Mouse (Mus musculus) liver, embryonic 15.5 days (tissue): ENCODE data around the gene Zfp446. TPM values are rescaled to one million over a fixed set of nuclear protein-coding genes. Genes with fewer than 3 reads are reported as not detected.
"Not testable (repeated sequence)": the region's sequence is repeated elsewhere in the genome, so short reads cannot be mapped to it uniquely, and the experiment has no call there.

ENCODE experiments used
- ATAC-seq: fragments of 200-750 bp; cut with Nextera tagmentation; 2 replicates; pipeline ENCODE4 v1.8.0; 2017; ENCODE audit warnings: moderate number of reproducible peaks, mild to moderate bottlenecking, moderate library complexity; ENCODE audit not compliant: insufficient read depth
- H3K27ac ChIP-seq: fragments of 300-500 bp; sonication (generic); replicated peaks from 2 replicates; pipeline ENCODE4 v1.5.1; 2015; ENCODE audit warnings: mild to moderate bottlenecking, inconsistent platforms
- H3K27me3 ChIP-seq: fragments of 300-500 bp; sonication (generic); 2 replicates; pipeline ENCODE4 v1.6.1; 2015; ENCODE audit warnings: mild to moderate bottlenecking, inconsistent platforms
- H3K36me3 ChIP-seq: fragments of 300-500 bp; sonication (generic); replicated peaks from 2 replicates; pipeline ENCODE4 v1.6.1; 2015; ENCODE audit warnings: moderate library complexity, mild to moderate bottlenecking, inconsistent platforms
- H3K4me1 ChIP-seq: fragments of 300-500 bp; sonication (generic); replicated peaks from 2 replicates; pipeline ENCODE4 v1.6.1; 2015; ENCODE audit warnings: inconsistent platforms
- H3K4me2 ChIP-seq: fragments of 300-500 bp; sonication (generic); 2 replicates; pipeline ENCODE4 v1.6.1; 2015; ENCODE audit warnings: moderate library complexity, mild to moderate bottlenecking, inconsistent platforms
- H3K4me3 ChIP-seq: fragments of 300-500 bp; sonication (generic); replicated peaks from 2 replicates; pipeline ENCODE4 v1.5.1; 2015; ENCODE audit warnings: mild to moderate bottlenecking, inconsistent platforms
- H3K9ac ChIP-seq: fragments of 300-500 bp; sonication (generic); 2 replicates; pipeline ENCODE4 v1.6.1; 2015; ENCODE audit warnings: moderate library complexity, mild to moderate bottlenecking, inconsistent platforms
- H3K9me3 ChIP-seq: fragments of 300-500 bp; sonication (generic); replicated peaks from 2 replicates; pipeline ENCODE4 v1.6.1; 2016; ENCODE audit warnings: inconsistent platforms
- WGBS: fragments of 180-500 bp; shearing (Covaris S2); methylation state at CpG from one replicate; pipeline ENCODE4 v1.1.7; 2015; ENCODE audit warnings: mixed read lengths; ENCODE audit not compliant: insufficient replicate concordance; 5-methylcytosine and 5-hydroxymethylcytosine counted together
- polyA plus RNA-seq: library from polyadenylated mRNA; unstranded; fragments of >200 nt; fragmentation: Nextera tagmentation; extraction: Ambion mirVana; gene quantifications from 2 replicates; pipeline ENCODE4 v1.2.1, GENCODE M21; 2015

Zfp446 gene
- polyA plus RNA-seq, result 2.2 and 2.6 TPM in 2 replicates

DNA sequence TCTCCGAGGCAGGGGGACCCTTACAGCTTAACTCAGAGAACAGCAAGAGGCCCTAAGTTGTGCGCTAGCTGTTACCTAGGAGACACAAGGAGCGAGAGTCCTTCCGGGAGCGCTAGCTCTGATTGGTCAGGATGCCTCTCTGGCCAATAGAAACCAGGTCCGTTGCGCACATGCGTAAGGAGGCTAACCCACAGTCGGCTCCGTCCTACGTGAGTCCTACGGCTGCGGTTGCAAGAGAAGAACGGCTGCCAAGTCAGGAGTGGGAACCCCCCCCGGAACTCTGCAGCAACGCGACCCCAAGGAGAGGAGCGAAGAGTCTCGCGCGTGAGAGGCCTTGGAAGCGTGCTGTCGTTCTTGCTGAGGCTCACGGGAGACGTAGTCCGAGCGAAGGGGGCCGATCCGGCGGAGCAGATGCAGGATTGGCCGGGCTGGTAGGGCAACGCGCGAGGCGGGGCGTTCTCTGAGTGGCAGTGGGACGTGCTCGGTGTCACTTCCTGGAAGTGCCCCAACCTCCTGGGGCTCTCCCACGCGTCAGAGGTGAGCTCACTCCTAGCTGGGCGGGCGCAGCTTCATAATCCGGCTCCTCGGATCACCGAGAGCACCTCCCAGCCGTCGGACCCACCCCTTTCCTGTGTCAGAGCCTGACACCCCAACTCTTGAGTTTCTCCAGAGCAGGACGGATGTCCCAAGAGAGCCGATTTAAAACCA is at the start of gene Zfp446:
TSS of gene Zfp446 (plus strand) at position 167 of the 708 bp plus-strand sequence.
- WGBS, result under 1% methylated on average over 49 of the region's 49 CpGs
- Histone ChIP-seq H3K9ac (peak within 1 kb of the TSS; percentile 78), H3K36me3 (no peaks in the 10 kb centered on the region), H3K4me1 (peaks cover 28% of the 10 kb centered on the region), H3K27ac (peak within 1 kb of the TSS; percentile 93), H3K4me2 (peak within 1 kb of the TSS; percentile 96), H3K4me3 (peak within 1 kb of the TSS; percentile 67), H3K9me3 (no peaks in the 10 kb centered on the region), H3K27me3 (no peaks in the 10 kb centered on the region)
- ATAC-seq, result peak; percentile 99

DNA sequence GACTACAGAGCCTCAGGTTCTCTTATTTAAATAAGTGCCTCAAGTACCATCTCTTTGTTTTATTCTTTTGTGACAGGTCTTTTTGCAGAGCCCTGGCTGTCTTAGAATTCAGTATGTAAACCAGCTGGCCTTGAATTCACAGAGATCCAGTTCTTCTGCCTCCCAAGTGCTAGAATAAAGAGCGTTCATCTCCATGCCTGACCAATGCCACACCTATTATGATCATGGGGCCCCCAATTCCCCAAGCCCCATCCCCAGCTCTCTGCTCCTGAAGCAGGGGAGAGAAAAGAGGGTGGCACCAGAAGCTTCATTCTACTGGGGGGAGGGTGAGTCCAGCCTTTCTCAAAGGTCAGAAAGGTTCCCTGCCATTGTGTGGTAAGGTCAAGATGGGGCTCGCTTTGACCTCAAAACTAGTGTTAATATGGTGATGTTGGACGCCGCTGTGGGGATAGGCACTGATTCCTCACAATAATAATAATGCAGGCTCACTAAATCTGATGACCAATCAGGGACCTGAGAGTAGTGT is 44.0 kb upstream of the Zfp446 start:
- Histone ChIP-seq H3K4me1 (no peaks in the 10 kb centered on the region), H3K36me3 (no peaks in the 10 kb centered on the region), H3K9ac (no peak overlapping the region), H3K4me2 (no peak overlapping the region), H3K27me3 (peaks cover 7% of the 10 kb centered on the region), H3K27ac (no peak overlapping the region), H3K4me3 (no peak overlapping the region), H3K9me3 (no peaks in the 10 kb centered on the region)
- WGBS, result 72% methylated on average over 4 of the region's 4 CpGs
- no peak for ATAC-seq

DNA sequence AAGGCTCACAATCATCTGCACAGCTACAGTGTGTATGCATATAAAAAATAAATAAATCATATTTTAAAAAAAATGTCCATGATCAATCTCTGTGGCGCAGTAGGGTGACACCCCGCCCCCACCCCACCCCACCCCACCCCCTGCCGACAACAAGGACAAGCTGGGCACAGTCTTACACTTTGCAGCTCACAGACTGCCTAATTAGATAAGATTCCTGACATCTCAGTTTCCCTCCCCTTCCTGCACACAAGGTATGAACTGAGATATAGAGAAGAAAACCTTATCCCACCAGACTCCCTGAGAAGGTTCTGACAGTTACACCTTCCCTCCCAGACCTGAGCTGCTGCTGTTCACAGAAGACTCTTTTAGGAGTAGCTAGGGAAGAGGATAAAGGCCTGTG is 42.8 kb upstream of the Zfp446 start:
- no peak overlapping the region for H3K4me2 ChIP-seq
- no peaks in the 10 kb centered on the region for H3K9me3 ChIP-seq
- H3K27ac ChIP-seq, result no peak overlapping the region
- no peaks in the 10 kb centered on the region for H3K4me1 ChIP-seq
- no peaks in the 10 kb centered on the region for H3K36me3 ChIP-seq
- ATAC-seq, result no peak
- no peaks in the 10 kb centered on the region; the same call in 1 of the 2 replicates for H3K27me3 ChIP-seq
- H3K4me3 ChIP-seq, result no peak overlapping the region
- 32% methylated on average over 3 of the region's 3 CpGs for WGBS
- H3K9ac ChIP-seq, result no peak overlapping the region

- H3K4me3 ChIP-seq, H3K27me3 ChIP-seq, H3K9ac ChIP-seq, H3K4me2 ChIP-seq, H3K27ac ChIP-seq, H3K4me1 ChIP-seq, ATAC-seq, H3K9me3 ChIP-seq, H3K36me3 ChIP-seq: not testable (repeated sequence)
- WGBS, result 67% methylated on average over 4 of the region's 4 CpGs
These were observed 40.3 kb upstream of the Zfp446 start for GRCm38 (mm10) chr7:12937254-12937803.

- Histone ChIP-seq H3K4me1 (no peaks in the 10 kb centered on the region), H3K9ac (no peak overlapping the region), H3K36me3 (no peaks in the 10 kb centered on the region), H3K27ac (no peak overlapping the region), H3K27me3 (no peaks in the 10 kb centered on the region; the same call in 1 of the 2 replicates), H3K9me3 (no peaks in the 10 kb centered on the region), H3K4me2 (no peak overlapping the region), H3K4me3 (no peak overlapping the region)
- WGBS, result 68% methylated on average over 4 of the region's 4 CpGs
- ATAC-seq, result no peak
These were observed 37.0 kb upstream of the Zfp446 start for GRCm38 (mm10) chr7:12940599-12940998.

DNA sequence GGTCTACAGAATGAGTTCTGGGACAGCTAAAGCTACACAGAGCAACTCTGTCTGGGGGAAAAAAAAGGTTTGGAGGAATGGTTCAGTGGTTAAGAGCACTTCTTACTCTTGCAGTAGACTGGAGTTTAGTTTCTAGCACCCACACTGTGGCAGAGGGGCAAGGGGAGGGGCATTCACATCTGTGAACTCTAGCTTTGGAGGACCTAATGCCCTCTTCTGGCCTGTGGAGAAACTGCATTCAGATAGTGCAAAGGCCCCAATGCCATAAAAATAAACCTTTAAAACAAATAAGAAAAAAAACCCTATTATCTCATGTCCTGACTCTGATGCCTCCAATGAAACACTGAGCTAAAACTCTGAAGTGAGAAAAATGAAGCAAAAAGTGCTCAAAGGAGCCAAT is 34.2 kb upstream of the Zfp446 start:
- H3K27me3 ChIP-seq, result no peaks in the 10 kb centered on the region
- ATAC-seq, result no peak
- no peaks in the 10 kb centered on the region for H3K36me3 ChIP-seq
- H3K4me1 ChIP-seq, result peaks cover under 1% of the 10 kb centered on the region; the same call in 1 of the 2 replicates
- no peak overlapping the region for H3K4me2 ChIP-seq
- no peaks in the 10 kb centered on the region for H3K9me3 ChIP-seq
- H3K4me3 ChIP-seq, result no peak overlapping the region
- H3K9ac ChIP-seq, result no peak overlapping the region
- no peak overlapping the region for H3K27ac ChIP-seq

- Histone ChIP-seq H3K9ac (peak overlapping the region; percentile 70), H3K4me2 (peak overlapping the region; percentile 84), H3K9me3 (no peaks in the 10 kb centered on the region), H3K27me3 (no peaks in the 10 kb centered on the region), H3K27ac (peak overlapping the region; percentile 79), H3K4me1 (peaks cover 33% of the 10 kb centered on the region), H3K36me3 (no peaks in the 10 kb centered on the region), H3K4me3 (peak overlapping the region; percentile 66)
- WGBS, result 11% methylated on average over 35 of the region's 35 CpGs
- ATAC-seq, result peak; percentile 97
These were observed 28.4 kb upstream of the Zfp446 start for GRCm38 (mm10) chr7:12949032-12949871.

DNA sequence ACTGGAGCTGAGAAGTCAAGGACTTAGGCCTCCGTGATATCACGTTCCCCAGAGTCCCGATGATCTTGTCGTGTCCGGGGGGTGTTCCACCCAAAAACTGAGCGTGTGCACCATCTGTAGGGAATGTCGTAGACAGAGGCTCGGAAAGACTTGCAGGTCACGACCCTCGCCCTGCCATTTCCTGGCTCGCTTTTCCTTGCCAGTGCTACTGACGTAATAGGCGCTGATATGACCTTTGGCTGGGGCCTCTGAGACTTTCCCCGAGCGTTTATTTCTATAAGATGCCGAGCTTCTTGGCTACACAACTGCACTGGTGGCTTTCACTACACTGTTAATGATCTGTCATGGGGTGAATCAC is 27.8 kb upstream of the Zfp446 start:
- WGBS, result 3% methylated on average over 16 of the region's 16 CpGs
- H3K36me3 ChIP-seq, result no peaks in the 10 kb centered on the region
- H3K27ac ChIP-seq, result peak overlapping the region; percentile 79
- no peaks in the 10 kb centered on the region for H3K27me3 ChIP-seq
- H3K4me2 ChIP-seq, result peak overlapping the region; percentile 84
- peaks cover 33% of the 10 kb centered on the region for H3K4me1 ChIP-seq
- no peaks in the 10 kb centered on the region for H3K9me3 ChIP-seq
- H3K9ac ChIP-seq, result peak overlapping the region; percentile 70
- peak; percentile 51 for ATAC-seq
- H3K4me3 ChIP-seq, result peak overlapping the region; percentile 66

- 18% methylated on average over 3 of the region's 3 CpGs for WGBS
- H3K27ac ChIP-seq, result no peak overlapping the region
- H3K27me3 ChIP-seq, result no peaks in the 10 kb centered on the region
- no peak overlapping the region for H3K4me2 ChIP-seq
- peaks cover 26% of the 10 kb centered on the region for H3K4me1 ChIP-seq
- no peaks in the 10 kb centered on the region for H3K36me3 ChIP-seq
- H3K9ac ChIP-seq, result no peak overlapping the region
- ATAC-seq, result no peak
- H3K9me3 ChIP-seq, result no peaks in the 10 kb centered on the region
- no peak overlapping the region for H3K4me3 ChIP-seq
These were observed 22.8 kb upstream of the Zfp446 start for GRCm38 (mm10) chr7:12954896-12955295.

- 60% methylated on average over 5 of the region's 5 CpGs for WGBS
- no peaks in the 10 kb centered on the region for H3K9me3 ChIP-seq
- peaks cover 18% of the 10 kb centered on the region for H3K4me1 ChIP-seq
- no peak overlapping the region for H3K4me3 ChIP-seq
- no peak overlapping the region for H3K4me2 ChIP-seq
- ATAC-seq, result no peak
- H3K36me3 ChIP-seq, result no peaks in the 10 kb centered on the region
- no peak overlapping the region for H3K27ac ChIP-seq
- no peak overlapping the region for H3K9ac ChIP-seq
- no peaks in the 10 kb centered on the region for H3K27me3 ChIP-seq
These were observed 20.1 kb upstream of the Zfp446 start for GRCm38 (mm10) chr7:12957511-12957910.

- Histone ChIP-seq H3K4me2 (no peak overlapping the region), H3K4me3 (no peak overlapping the region), H3K9ac (no peak overlapping the region), H3K4me1 (peaks cover 22% of the 10 kb centered on the region), H3K36me3 (no peaks in the 10 kb centered on the region), H3K9me3 (no peaks in the 10 kb centered on the region), H3K27me3 (no peaks in the 10 kb centered on the region), H3K27ac (no peak overlapping the region)
- WGBS, result 60% methylated on average over 4 of the region's 4 CpGs
- no peak for ATAC-seq
These were observed 18.7 kb upstream of the Zfp446 start for GRCm38 (mm10) chr7:12958948-12959347.
